Mouse (Mus musculus) monocyte, adult 2 months (primary cell): ENCODE data around the gene Rplp2.

ENCODE experiments used
- DNase-seq, 2 experiments: peaks; one replicate each; pipeline ENCODE4 v3.0.0; 2022; ENCODE audit warnings: low spot score in 2 of 2, low read depth in 1 of 2

Gene Rplp2

DNA sequence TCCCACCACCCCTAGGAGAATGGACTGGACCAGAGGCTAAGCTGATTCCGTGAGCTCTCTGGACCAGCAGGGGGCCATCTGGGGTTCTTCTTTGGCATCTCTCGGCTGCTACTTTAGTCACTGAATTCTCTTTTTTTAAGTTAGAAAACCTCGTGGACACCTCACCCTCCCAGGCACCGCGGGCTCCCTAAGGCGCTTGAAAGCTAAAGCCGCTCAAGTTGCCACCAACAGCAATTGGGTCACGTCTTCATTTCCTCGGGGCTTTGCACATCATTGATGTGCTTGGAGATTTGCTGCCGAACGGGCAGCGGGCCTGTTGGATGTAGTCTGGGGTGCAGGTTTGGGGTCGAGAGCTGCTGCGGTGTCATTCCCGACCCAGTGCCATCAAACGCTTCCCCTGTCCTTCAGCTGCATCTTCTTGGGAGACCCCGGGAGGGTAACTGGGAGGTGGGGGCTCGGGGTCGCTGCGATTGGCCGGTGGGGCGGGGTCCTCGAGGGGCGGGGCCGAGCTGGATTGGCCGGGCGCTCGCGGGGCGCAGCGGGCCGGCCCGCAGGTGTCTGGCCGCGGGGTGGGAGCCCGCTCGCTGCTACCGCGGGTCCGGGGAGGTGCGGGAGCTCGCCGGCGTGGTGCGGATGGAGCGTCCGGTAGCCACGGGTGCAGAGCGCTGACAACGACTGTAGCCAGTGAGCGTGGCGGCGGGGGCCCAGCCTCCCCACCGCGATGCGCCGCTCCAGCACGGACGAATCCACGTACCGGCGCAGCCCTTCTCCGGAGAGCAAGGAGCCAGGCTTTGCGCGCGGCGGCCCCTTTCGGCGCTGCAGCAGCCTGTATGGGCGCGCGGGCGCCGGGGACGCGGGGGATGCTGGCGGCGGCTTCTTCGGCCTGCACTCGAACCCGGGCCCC is 34.6 kb downstream of the Rplp2 start:
- DNase-seq, result no peak

GRCm38 (mm10) chr7:141482531-141483024 is 35.4 kb downstream of the Rplp2 start:
- no peak for DNase-seq

- DNase-seq, result no peak
Measured at GRCm38 (mm10) chr7:141483114-141483653, 36.0 kb downstream of the Rplp2 start.

GRCm38 (mm10) chr7:141484186-141485120 is 37.3 kb downstream of the Rplp2 start:
- DNase-seq, result no peak

DNA sequence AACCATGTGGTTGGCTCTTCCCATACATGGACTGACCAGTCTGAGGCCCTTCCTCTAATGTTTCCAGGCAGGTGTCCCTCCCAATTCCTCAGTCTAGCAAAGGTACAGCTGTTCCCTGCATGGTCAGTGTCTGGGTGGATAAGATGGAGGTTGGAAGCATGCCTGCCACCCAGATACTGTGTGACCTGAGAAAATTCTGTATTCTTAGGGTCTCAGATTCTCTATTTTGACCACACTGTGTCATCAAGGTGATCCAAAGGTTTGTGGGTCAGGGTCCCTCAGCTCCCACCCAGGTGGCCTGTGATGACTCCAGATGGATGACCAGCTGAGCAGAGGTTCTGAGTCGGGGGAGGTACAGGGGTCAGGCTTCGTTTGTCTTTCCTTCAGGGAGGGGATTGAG is 38.0 kb downstream of the Rplp2 start:
- no peak for DNase-seq

- no peak for DNase-seq
Measured at GRCm38 (mm10) chr7:141485606-141486005, 38.4 kb downstream of the Rplp2 start.

DNA sequence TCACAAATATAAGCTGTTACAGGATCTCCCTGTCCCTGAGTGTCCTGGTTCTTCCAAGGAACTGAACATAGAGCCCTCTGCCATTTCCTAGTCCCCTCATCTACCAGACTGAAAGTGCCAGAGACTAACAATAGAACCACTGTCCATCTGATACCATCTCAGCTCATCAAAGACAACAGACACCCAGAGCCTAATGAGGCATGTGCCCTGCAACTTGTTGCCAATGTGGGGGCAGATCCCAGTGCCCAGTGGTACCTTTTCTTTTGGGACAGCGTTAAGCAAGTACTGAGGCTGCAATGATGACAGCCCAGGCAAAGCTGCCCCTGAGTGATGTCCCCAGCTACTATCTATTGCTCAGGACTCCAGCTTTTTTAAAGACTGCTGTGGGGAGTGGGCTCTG is 39.1 kb downstream of the Rplp2 start:
- no peak for DNase-seq

DNA sequence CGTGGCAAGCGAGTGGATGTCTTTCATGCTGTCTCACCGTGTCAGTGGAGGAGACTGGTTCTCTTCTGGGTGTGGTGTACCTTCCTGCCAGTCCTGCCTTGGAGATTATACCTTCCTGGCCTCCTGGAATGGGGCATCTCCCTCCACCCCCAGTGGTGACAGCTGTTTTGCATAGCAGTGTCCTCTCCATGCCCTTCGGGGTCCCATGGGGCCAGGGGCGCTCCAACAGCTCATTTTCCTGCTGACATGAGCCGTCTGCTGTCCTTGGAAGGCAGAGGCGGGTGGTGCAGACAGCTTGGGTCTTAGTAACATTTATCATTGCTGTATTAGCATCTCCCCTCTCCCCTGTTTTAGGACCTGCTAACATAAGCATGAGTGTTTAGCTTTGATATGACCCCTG is 40.0 kb downstream of the Rplp2 start:
- no peak for DNase-seq

DNA sequence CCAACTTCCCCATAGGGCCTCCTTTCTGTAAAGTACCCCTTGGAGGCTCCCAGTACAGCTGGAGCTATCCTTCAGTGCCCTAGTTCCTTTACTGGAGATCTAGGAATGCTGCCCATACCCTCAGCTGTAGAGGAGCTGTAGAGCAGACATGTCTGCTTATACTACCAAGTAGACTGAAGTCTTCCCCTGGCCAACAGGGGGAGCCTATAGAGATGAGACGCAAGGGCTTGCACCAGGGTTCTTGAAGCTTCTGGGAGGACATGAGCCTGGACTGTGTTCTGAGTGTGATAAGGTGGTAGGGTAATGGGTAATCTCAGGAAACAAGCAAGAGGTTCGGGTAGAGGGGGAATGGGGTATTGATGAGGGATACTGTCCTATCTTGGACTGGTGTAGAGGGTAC is 44.0 kb downstream of the Rplp2 start:
- DNase-seq, result no peak

GRCm38 (mm10) chr7:141492738-141493137 is 45.6 kb downstream of the Rplp2 start:
- no peak for DNase-seq

- no peak for DNase-seq
Measured at GRCm38 (mm10) chr7:141493729-141494128, 46.6 kb downstream of the Rplp2 start.

DNA sequence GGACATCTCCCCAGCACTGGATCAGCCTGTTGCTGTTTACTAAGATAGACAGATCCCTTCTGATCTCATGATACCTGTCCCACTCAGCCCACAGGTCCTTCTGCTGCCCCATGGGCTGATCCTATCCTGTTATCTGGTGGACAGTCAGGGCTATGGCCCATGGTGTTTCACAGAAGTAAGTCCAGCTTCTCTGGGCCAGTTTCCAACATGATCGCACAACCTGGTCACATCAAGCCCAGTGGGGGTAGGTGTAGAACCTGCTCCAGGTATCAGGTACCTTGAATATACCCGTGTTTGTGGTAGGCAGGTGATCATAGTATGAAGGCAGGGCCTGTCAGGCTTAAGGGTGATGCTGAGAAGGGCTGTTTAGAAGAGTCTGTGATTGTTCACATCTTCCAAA is 48.2 kb downstream of the Rplp2 start:
- no peak for DNase-seq

- DNase-seq, result no peak
Measured at GRCm38 (mm10) chr7:141495940-141496339, 48.8 kb downstream of the Rplp2 start.

DNA sequence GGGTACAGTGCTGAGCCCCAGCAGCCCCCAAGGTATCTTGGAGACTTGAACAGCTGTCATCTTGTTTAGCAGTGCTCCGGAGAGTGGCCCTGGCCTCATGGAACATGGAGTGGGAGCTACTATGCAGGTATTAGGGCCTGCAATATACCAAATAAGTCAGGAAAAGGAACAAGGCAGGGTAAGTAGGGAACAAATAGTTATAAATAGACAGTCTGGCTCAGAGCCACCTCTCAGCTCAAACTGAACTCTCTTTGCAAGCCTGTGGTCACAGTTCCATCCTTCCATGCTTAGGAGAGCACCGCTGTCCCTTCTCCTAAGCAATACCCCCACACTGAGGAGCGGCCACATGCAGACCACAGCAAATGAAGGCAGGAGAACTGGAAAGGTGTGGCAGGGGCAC is 50.4 kb downstream of the Rplp2 start:
- no peak for DNase-seq
